Mouse (Mus musculus): ENCODE data around the gene a.

DNA sequence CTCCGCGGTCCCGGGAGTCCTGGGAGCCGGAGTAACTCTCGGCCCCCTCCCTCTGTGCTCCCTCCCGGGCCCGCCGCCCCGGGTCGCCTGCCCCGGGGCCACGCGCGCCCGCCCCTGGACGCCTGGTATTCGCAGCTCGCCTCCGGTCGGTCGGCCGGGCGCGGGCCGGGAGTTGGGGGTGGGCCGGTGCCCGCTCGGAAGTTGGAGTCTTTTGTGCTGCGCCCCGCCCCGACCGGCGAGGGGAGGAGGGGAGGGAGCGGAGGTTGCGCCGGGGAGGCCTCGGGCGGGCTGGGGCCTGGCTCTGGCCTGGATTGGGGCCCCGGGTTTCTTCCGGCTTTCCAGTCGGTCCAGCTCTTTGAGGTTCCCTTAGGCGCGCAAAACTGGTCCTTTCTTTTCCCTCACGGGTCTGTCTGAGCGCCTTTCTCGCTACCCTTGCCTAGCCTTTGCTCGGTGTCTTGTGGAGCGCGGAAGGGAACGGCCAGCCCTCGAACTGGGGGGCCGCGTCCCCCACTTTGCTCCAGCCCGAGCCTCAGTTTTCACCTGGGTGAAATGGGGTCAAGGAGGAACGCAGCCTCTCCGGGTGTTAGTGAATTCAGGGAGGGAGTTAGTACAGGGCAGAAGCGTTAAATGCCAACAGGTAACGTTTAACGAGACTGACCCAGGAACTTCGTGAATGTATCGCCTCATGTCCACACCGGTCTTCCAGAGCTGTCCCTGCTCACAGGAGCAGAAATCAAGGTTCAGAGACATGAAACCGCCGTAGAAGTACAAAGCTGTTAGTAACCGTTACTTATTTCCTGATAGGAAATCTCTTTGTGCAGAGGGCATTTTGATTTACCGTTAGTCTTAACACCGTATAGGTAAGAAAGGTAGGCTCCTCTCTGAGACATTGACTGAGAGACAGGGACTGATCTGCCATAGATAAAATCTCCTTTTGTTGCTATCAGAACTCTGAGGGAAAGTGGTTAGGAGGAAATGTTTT, 750 bp downstream of the a start:
- TF ChIP-seq CTCF (IDR thresholded peaks at IDR 0.05; ENCODE audit: low read depth, low read length) (no peak), TAL1 (conservative IDR thresholded peaks at IDR 0.05; ENCODE audit: low read depth, low read length) (no peak)

Measured in G1E (cell line).